In the genomic region with DNA sequence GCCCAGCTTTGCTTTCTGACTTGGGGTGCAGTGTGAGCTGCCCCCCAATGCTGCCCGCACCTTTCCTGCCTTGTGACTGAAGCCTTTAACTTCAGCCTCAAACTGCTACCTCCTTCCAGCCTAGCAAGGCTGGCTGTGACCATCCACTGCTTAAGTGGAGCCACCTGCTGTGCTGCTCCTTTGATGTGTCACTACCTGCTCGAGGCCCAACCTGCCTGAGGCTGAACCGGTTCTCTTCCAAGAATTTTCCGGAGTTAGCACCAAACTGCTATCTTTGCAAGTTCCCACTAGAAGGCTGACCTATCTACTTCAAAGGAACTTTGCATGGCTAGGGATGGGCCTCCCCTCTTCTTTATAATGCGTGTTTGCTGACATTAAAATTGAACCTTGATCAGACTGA, we compare ENCODE assay signal across 2 mouse cellular contexts. TPM values are rescaled to one million over a fixed set of nuclear protein-coding genes. Genes with fewer than 3 reads are reported as not detected.
"Had no signal": no experiment of that assay in that cellular context is flagged by ENCODE, and none has a peak within 500 bp of the region (broad histone marks: within the 10 kb centered on the region; RNA-seq: fewer than 3 reads in every experiment).

No protein-coding gene starts in this region.

RNA-seq across cellular contexts. Expression of a gene that starts 13.4 kb away (rescaled TPM):
- polyA plus RNA-seq: forebrain, embryonic 11.5 days; forebrain, embryonic 14.5 days had no signal
